Comparison of ENCODE assay signal across 8 mouse cellular contexts in genomic region chr1:182954287-182955046, GRCm38 (mm10). TPM values are rescaled to one million over a fixed set of nuclear protein-coding genes. Genes with fewer than 3 reads are reported as not detected.
DNase-seq lines count a peak whose midpoint lies in the region; ATAC-seq and TF ChIP-seq lines count a peak whose summit lies in the region.

Gene Tlr5 (plus strand): TSS chr1:182954788.

- H3K27me3 ChIP-seq in liver, embryonic 14.5 days (ENCODE audit: control insufficient read depth, insufficient read depth, low read length): no peaks in the 10 kb centered on the region
- H3K27me3 ChIP-seq in neural tube, embryonic 12.5 days (replicated peaks): peaks cover 16% of the 10 kb centered on the region; the same call in 1 of the 2 replicates

- no peak for TF ChIP-seq CTCF in brain, embryonic 14.5 days (IDR thresholded peaks at IDR 0.05; ENCODE audit: borderline replicate concordance, extremely low read depth, insufficient read depth, insufficient read length)
- TF ChIP-seq CTCF in liver, embryonic 14.5 days (IDR thresholded peaks at IDR 0.05; ENCODE audit: low read depth): no peak

- peak within 1 kb of the TSS; percentile 39 to 60 for H3K4me3 ChIP-seq in liver, embryonic 14.5 days (ENCODE audit: insufficient read depth in 1 of 2, low read depth in 2 of 2, low read length in 2 of 2)
- H3K4me3 ChIP-seq in neural tube, embryonic 12.5 days: peak within 1 kb of the TSS; percentile 35

- H3K9me3 ChIP-seq in liver, embryonic 14.5 days (ENCODE audit: control insufficient read depth, low read length): no peaks in the 10 kb centered on the region
- H3K9me3 ChIP-seq in neural tube, embryonic 12.5 days: no peaks in the 10 kb centered on the region

- 13% methylated on average over 21 of the region's 21 CpGs for WGBS in liver, embryonic 14.5 days (ENCODE audit: insufficient replicate concordance)
- WGBS in neural tube, embryonic 12.5 days: 22% methylated on average over 21 of the region's 21 CpGs

- no peak within 1 kb of the TSS for H3K9ac ChIP-seq in liver, embryonic 14.5 days (replicated peaks)
- peak within 1 kb of the TSS; percentile 53 for H3K9ac ChIP-seq in neural tube, embryonic 12.5 days

- peak; percentile 20; the same call in 1 of the 2 replicates for ATAC-seq in liver, embryonic 14.5 days (ENCODE audit: insufficient read depth)
- peak; percentile 23; the same call in 1 of the 2 replicates for ATAC-seq in neural tube, embryonic 12.5 days (ENCODE audit: low FRiP score, low read depth)

- peaks cover 0 to 26% of the 10 kb centered on the region in 2 experiments; a peak in 2 of 4 replicates for H3K4me1 ChIP-seq in liver, embryonic 14.5 days (replicated peaks; ENCODE audit: control insufficient read depth in 2 of 2, insufficient read depth in 2 of 2, low read length in 1 of 2)
- H3K4me1 ChIP-seq in neural tube, embryonic 12.5 days: peaks cover 15% of the 10 kb centered on the region

- DNase-seq in ES-CJ7 (ENCODE audit: low read depth, low spot score): peak; percentile 23
- peak; percentile 53 for DNase-seq in brain, embryonic 14.5 days (ENCODE audit: low read depth)
- peak; percentile 57 for DNase-seq in gastrocnemius, postnatal 25 days
- DNase-seq in induced T-regulatory cell, adult 2 months (ENCODE audit: low read depth): peak; percentile 13
- no peak for DNase-seq in liver, embryonic 14.5 days (ENCODE audit: low read depth in 3 of 3, low spot score in 3 of 3)
- DNase-seq in left cerebral cortex, postnatal 14 days (ENCODE audit: low spot score in 2 of 2): no peak
- DNase-seq in cerebellum, adult 8-10 months: no peak

- no peak for TF ChIP-seq EP300 in liver, embryonic 14.5 days (IDR thresholded peaks at IDR 0.05; ENCODE audit: low read depth)

- H3K36me3 ChIP-seq in liver, embryonic 14.5 days (replicated peaks; ENCODE audit: control insufficient read depth, insufficient read depth, low read depth): no peaks in the 10 kb centered on the region
- H3K36me3 ChIP-seq in neural tube, embryonic 12.5 days: no peaks in the 10 kb centered on the region

- H3K27ac ChIP-seq in liver, embryonic 14.5 days: no peak within 1 kb of the TSS
- H3K27ac ChIP-seq in neural tube, embryonic 12.5 days: no peak within 1 kb of the TSS

- peak within 1 kb of the TSS; percentile 59 for H3K4me2 ChIP-seq in liver, embryonic 14.5 days (ENCODE audit: low read depth)
- H3K4me2 ChIP-seq in neural tube, embryonic 12.5 days (replicated peaks): peak within 1 kb of the TSS; percentile 75

- intact Hi-C loops in left cerebral cortex, postnatal 14 days (cut with DNase I): no loop called here

- no peak for TF ChIP-seq POLR2A in brain, embryonic 14.5 days (IDR thresholded peaks at IDR 0.05; ENCODE audit: borderline replicate concordance, extremely low read depth, insufficient read depth, insufficient read length, poor library complexity, severe bottlenecking)

RNA-seq across cellular contexts. Expression of gene Tlr5, which starts in this region (rescaled TPM):
- 0.61 and 0.64 TPM in 2 replicates for polyA plus RNA-seq in brain, embryonic 14.5 days (2012; rRNA removed)
- 1 to 10 TPM; 1.5 to 2.0 TPM for total RNA-seq in gastrocnemius, postnatal 25 days (2021)
- 0.94 and 0.98 TPM in 2 replicates for polyA plus RNA-seq in liver, embryonic 14.5 days (2012; rRNA removed)
- polyA plus RNA-seq in liver, embryonic 14.5 days (2014; fragmentation: Nextera tagmentation; extraction: Ambion mirVana): 0.90 and 1.1 TPM in 2 replicates
- polyA plus RNA-seq in neural tube, embryonic 12.5 days (2016; fragmentation: Nextera tagmentation; extraction: Ambion mirVana): 0.47 and 0.69 TPM in 2 replicates
- total RNA-seq in left cerebral cortex, postnatal 14 days (2021): under 1 TPM; 0.44 to 0.70 TPM

Comparison
In these comparisons a context has a peak if more than half of its experiments do, and no peak if none do; other contexts are left out.
1. Peak in DNase-seq in brain, embryonic 14.5 days; RNA of the gene not detected or under 1 TPM.
2. Peak in ATAC-seq, H3K4me3 ChIP-seq, H3K9ac ChIP-seq and H3K4me2 ChIP-seq in neural tube, embryonic 12.5 days; RNA of the gene not detected or under 1 TPM.
3. DNase-seq: peak in ES-CJ7 (single experiment), gastrocnemius, postnatal 25 days (single experiment) and induced T-regulatory cell, adult 2 months (single experiment); none in liver, embryonic 14.5 days (0 of 3), left cerebral cortex, postnatal 14 days (0 of 2) and cerebellum, adult 8-10 months (single experiment).